Mouse (Mus musculus) limb, embryonic 15.5 days (tissue): Measurements from ENCODE around the gene H2-Q1. TPM values are rescaled to one million over a fixed set of nuclear protein-coding genes. Genes with fewer than 3 reads are reported as not detected.
"Not testable (repeated sequence)": the region's sequence is repeated elsewhere in the genome, so short reads cannot be mapped to it uniquely, and the experiment has no call there.

Experiments
- ATAC-seq: fragments of 200-750 bp; cut with Nextera tagmentation; 2 replicates; pipeline ENCODE4 v1.8.0; 2017; ENCODE audit warnings: low read depth, moderate TSS enrichment; ENCODE audit not compliant: insufficient number of reproducible peaks, low FRiP score, low TSS enrichment
- H3K27ac ChIP-seq: fragments of 300-500 bp; sonication (generic); 2 replicates; pipeline ENCODE4 v1.5.1; 2015; ENCODE audit warnings: moderate library complexity, mild to moderate bottlenecking, inconsistent platforms
- H3K27me3 ChIP-seq: fragments of 300-500 bp; sonication (generic); 2 replicates; pipeline ENCODE4 v1.6.1; 2015; ENCODE audit warnings: inconsistent platforms
- H3K36me3 ChIP-seq: fragments of 300-500 bp; sonication (generic); 2 replicates; pipeline ENCODE4 v1.6.1; 2015; ENCODE audit warnings: inconsistent platforms
- H3K4me1 ChIP-seq: fragments of 300-500 bp; sonication (generic); 2 replicates; pipeline ENCODE4 v1.6.1; 2015; ENCODE audit warnings: inconsistent platforms
- H3K4me2 ChIP-seq: fragments of 300-500 bp; sonication (generic); 2 replicates; pipeline ENCODE4 v1.6.1; 2015; ENCODE audit warnings: mild to moderate bottlenecking, inconsistent platforms
- H3K4me3 ChIP-seq: fragments of 300-500 bp; sonication (generic); 2 replicates; pipeline ENCODE4 v1.5.1; 2015; ENCODE audit warnings: mild to moderate bottlenecking, inconsistent platforms
- H3K9ac ChIP-seq: fragments of 300-500 bp; sonication (generic); 2 replicates; pipeline ENCODE4 v1.6.1; 2015; ENCODE audit warnings: inconsistent platforms
- H3K9me3 ChIP-seq: fragments of 300-500 bp; sonication (generic); 2 replicates; pipeline ENCODE4 v1.6.1; 2016; ENCODE audit warnings: inconsistent platforms
- WGBS: fragments of 180-500 bp; shearing (Covaris S2); methylation state at CpG from one replicate; pipeline ENCODE4 v1.1.7; 2015; 5-methylcytosine and 5-hydroxymethylcytosine counted together
- polyA plus RNA-seq: library from polyadenylated mRNA; unstranded; fragments of >200 nt; fragmentation: Nextera tagmentation; extraction: Ambion mirVana; gene quantifications from 2 replicates; pipeline ENCODE4 v1.2.1, GENCODE M21; 2015

Gene H2-Q1
- polyA plus RNA-seq = not detected in 2 replicates

DNA sequence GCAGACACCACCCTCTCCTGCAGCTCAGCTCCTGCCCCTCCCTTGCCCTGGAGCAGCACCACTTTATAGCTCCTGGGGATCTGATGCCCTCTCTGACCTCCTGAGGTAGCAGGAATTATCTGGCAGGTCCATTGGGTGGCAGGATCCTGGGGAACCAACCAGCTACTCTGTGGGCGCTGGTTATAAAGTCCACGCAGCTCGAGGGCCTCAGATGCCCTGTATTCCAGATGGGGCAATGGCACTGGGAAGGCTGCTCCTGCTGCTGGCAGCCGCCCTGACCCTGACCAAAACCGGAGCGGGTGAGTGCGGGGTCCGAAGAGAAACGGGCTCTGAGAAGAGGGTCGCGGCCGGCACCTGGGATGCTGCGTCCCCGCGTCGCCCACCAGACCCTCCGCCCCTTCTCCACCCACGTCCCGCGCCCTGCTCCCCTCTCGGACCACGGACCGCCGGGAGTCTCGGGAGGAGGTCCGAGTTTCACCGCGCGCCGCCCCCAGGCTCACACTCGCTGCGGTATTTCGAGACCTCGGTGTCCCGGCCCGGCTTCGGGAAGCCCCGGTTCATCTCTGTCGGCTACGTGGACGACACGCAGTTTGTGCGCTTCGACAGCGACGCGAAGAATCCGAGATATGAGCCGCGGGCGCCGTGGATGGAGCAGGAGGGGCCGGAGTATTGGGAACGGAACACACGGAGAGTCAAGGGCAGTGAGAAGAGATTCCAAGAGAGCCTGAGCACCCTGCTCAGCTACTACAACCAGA is at the start of gene H2-Q1:
H2-Q1 (plus strand) TSS at position 79 of the 755 bp plus-strand sequence.
- peaks cover 52% of the 10 kb centered on the region for H3K27me3 ChIP-seq
- ATAC-seq = no peak
- H3K9ac ChIP-seq = no peak within 1 kb of the TSS
- H3K4me3 ChIP-seq = peak within 1 kb of the TSS; percentile 35
- H3K36me3 ChIP-seq = no peaks in the 10 kb centered on the region
- peaks cover 10% of the 10 kb centered on the region for H3K4me1 ChIP-seq
- no peaks in the 10 kb centered on the region for H3K9me3 ChIP-seq
- no peak within 1 kb of the TSS for H3K27ac ChIP-seq
- H3K4me2 ChIP-seq = peak within 1 kb of the TSS; percentile 56
- 1% methylated on average over 47 of the region's 55 CpGs for WGBS

DNA sequence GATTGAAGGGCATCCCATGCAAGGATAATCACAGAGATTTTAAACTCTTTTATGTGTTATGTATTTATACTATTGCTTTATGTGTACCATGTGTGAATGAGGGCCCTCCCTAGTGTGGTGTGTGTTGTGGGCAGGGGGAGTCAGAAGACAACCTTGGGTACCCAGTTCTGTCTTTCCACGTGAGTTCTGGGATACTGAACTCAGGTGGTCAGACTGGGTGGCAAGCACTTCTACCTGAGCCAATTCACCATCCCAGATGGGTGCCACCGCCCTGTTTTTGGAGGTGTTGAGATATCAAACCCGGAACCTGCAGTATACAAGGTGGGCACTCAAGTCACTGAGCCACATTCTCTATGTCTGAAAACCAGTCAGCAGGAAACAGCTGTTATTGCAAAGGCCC is 48.0 kb upstream of the H2-Q1 start:
- Histone ChIP-seq H3K27me3 (peaks cover 24% of the 10 kb centered on the region), H3K36me3 (no peaks in the 10 kb centered on the region), H3K9me3 (no peaks in the 10 kb centered on the region), H3K27ac (no peak overlapping the region), H3K4me1 (no peaks in the 10 kb centered on the region), H3K4me2 (no peak overlapping the region), H3K4me3 (no peak overlapping the region), H3K9ac (no peak overlapping the region)
- no peak for ATAC-seq
- 68% methylated on average over 3 of the region's 3 CpGs for WGBS

DNA sequence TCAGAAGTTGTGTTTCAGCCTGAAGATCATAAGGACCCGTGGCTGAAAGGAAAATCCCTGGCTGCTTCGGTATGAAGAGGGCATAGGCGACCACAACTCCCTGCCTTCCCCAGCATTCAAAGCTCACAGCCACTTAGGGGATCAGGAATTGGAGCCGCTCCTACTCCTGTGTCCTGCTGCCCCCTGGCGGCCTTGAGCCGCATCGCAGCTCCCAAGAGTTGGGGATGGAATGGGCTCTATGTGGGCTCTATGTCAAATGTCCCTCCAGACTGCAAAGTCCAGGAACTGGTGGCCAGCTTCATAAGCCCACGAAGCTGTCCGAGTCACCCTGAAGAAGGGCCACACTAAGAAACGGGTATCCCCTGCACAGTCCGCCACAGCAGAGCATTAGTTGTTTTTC is 45.4 kb upstream of the H2-Q1 start:
- no peak overlapping the region for H3K9ac ChIP-seq
- no peak overlapping the region for H3K27ac ChIP-seq
- H3K4me1 ChIP-seq = no peaks in the 10 kb centered on the region
- 5% methylated on average over 11 of the region's 11 CpGs for WGBS
- no peaks in the 10 kb centered on the region for H3K36me3 ChIP-seq
- H3K4me2 ChIP-seq = no peak overlapping the region
- no peak for ATAC-seq
- H3K27me3 ChIP-seq = peaks cover 21% of the 10 kb centered on the region
- no peak overlapping the region for H3K4me3 ChIP-seq
- no peaks in the 10 kb centered on the region for H3K9me3 ChIP-seq

DNA sequence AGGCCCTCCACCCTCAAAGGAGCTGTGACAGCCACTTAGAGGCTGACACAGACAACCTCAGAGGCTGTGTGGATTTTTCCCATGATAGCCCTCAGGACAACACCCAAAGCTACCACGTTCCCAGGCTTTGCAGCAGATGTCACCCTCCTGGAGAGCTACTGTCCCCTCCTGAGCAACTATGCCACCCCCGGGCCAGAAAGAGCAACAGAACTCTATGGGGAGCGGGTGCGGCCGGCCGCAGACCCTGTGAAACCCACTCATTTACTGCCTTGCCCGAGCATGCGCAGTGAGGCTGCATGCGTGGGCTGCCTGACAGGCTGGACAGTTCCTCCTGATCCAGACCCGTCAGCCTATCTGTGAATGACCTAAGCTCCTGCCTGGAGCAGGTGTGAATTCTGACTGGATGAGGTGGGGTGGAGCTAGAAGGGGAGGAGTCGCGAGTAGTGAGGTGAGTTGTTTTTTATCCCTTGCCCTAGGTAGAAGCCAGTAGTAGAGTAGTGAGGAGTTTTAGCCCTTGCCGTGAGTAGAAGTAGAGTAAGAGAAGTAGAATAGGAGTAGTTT is 43.8 kb upstream of the H2-Q1 start:
- ATAC-seq = no peak
- Histone ChIP-seq H3K36me3 (no peaks in the 10 kb centered on the region), H3K4me3 (no peak overlapping the region)

DNA sequence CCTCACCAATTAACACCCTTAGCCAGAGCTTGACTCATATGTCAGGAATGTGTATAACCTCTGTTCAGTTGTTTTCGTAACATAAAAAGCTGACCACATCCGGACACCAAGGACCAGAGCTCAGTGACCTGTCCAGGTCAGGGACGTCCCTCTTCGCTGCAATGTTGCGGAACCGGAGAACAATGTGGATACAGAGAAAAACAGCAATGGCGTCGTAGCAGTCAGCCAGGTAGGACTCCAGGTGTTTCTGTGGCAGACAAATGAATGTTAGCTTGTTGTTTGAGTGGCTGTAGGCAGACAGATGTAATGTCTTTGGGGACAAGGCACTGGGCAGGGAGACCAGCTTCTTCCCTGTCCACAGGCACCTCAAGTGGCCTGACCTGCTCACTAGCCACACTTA is 42.2 kb upstream of the H2-Q1 start:
- Histone ChIP-seq H3K4me2 (no peak overlapping the region), H3K36me3 (no peaks in the 10 kb centered on the region), H3K9ac (no peak overlapping the region), H3K4me3 (no peak overlapping the region), H3K9me3 (no peaks in the 10 kb centered on the region), H3K27me3 (peaks cover 21% of the 10 kb centered on the region), H3K27ac (no peak overlapping the region), H3K4me1 (no peaks in the 10 kb centered on the region)
- ATAC-seq = no peak
- 83% methylated on average over 8 of the region's 8 CpGs for WGBS

More for the DNA sequence above, 43.8 kb upstream of the H2-Q1 start:
- peaks cover 21% of the 10 kb centered on the region for H3K27me3 ChIP-seq
- no peaks in the 10 kb centered on the region for H3K4me1 ChIP-seq
- no peaks in the 10 kb centered on the region for H3K9me3 ChIP-seq
- no peak overlapping the region for H3K4me2 ChIP-seq
- 14% methylated on average over 13 of the region's 13 CpGs for WGBS
- no peak overlapping the region for H3K9ac ChIP-seq
- H3K27ac ChIP-seq = no peak overlapping the region

DNA sequence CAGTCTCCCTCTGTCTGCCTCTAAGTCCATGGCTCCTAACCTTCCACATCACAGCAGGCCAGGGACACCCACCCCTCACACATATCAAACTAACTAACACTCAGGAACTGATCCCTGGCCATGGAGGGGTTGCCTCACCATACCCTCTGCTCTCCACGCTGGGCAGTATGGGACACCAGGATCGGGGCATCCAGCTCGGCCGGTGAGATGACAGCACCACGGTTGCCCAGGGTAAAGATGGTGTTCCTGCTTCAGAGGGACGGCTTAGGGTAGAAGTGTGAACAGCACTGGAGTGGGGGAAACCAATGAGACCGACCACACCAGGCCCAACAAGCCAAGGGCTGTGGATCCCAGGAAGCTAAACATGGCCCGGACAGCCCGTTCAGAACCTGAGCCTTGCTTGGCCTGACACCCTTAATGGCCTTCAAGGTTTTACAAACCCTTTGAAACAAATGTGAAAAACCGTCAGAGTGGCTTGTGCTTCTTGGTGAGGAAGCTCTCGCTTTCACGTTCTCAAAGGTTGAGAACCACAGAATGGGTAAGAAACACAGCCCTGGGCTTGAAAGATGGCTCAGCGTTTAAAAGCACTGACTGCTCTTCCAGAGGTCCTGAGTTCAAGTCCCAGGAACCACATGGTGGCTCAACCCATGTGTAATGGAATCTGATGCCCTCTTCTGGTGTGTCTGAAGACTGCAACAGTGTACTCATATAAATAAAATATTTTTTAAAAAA is 41.1 kb upstream of the H2-Q1 start:
- WGBS = 84% methylated on average over 13 of the region's 13 CpGs
- H3K4me1 ChIP-seq = no peaks in the 10 kb centered on the region
- no peak overlapping the region for H3K4me3 ChIP-seq
- ATAC-seq = no peak
- H3K36me3 ChIP-seq = no peaks in the 10 kb centered on the region
- peaks cover 21% of the 10 kb centered on the region for H3K27me3 ChIP-seq
- no peak overlapping the region for H3K4me2 ChIP-seq
- H3K27ac ChIP-seq = no peak overlapping the region
- H3K9me3 ChIP-seq = no peaks in the 10 kb centered on the region
- H3K9ac ChIP-seq = no peak overlapping the region

DNA sequence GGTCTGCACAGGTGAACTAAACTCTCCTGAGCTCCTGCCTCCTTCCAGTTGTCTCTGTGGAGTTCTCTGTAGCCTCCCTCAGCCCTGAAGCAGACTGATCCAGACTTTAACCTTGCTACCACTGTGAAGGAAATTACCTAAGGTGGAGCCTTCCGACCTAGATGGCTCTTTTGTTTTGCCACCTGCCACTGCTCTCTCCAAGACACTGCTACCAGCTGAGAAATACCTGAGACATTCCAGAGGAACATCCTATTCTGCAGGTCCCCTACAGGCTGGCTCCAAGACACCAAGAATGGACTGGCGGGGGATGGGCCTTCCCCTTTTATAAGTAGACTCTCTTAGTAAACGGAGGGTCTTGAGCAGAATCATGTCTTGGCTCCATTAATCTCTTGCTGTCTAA is 39.9 kb upstream of the H2-Q1 start:
- no peak overlapping the region for H3K4me2 ChIP-seq
- 65% methylated on average over 3 of the region's 3 CpGs for WGBS
- no peak overlapping the region for H3K4me3 ChIP-seq
- no peaks in the 10 kb centered on the region for H3K4me1 ChIP-seq
- no peak overlapping the region for H3K27ac ChIP-seq
- no peaks in the 10 kb centered on the region for H3K9me3 ChIP-seq
- H3K27me3 ChIP-seq = peaks cover 17% of the 10 kb centered on the region
- no peak for ATAC-seq
- no peak overlapping the region for H3K9ac ChIP-seq
- H3K36me3 ChIP-seq = no peaks in the 10 kb centered on the region

DNA sequence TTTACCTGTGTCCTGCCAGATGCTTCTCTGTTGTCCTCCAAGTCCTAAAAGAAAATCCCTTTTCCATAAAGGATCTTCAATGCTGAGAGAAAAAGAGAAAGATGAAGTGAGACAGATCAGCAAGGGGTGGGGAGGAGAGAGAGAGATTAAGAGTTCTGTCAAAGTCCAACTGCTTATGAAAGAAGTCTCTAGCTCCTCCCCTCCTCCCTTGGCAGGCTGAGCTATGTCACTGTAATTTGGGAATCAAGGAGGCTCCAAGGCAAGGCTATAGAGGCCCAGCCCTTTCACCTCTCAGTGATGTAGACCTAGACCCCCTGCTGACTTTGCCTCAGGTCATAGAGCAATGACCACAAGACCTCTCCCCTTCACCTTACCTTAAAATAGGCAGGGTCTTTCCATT is 34.8 kb upstream of the H2-Q1 start:
- 0 out of 2 replicates have a peak, but pooled peaks cover 3% of the 10 kb centered on the region for H3K27me3 ChIP-seq
- H3K9ac ChIP-seq = no peak overlapping the region
- no peak overlapping the region for H3K4me2 ChIP-seq
- H3K4me1 ChIP-seq = no peaks in the 10 kb centered on the region
- no peak overlapping the region for H3K27ac ChIP-seq
- ATAC-seq = no peak
- H3K36me3 ChIP-seq = no peaks in the 10 kb centered on the region
- H3K9me3 ChIP-seq = no peaks in the 10 kb centered on the region
- H3K4me3 ChIP-seq = no peak overlapping the region

DNA sequence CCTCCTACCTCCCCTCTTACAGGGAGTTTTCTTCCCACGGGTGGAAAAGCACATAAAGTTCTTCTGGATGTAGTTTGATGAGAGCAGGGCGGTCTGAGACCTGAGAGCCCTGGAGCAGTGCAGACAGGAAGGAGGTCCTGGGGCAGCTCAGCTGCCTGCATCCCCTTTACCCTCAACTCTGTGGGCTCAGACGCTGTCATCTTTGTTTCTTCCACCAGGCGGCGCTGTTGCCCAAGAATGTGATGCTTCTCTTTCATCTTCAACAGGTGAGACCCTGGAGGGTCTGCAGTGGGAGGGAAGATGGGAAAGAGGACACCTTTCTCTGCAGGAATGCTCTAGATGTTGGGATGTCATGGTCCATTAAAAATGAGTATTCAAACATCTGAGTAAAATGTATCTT is 24.4 kb upstream of the H2-Q1 start:
- not testable (repeated sequence) for H3K4me1 ChIP-seq, H3K9ac ChIP-seq, ATAC-seq, H3K9me3 ChIP-seq, H3K27me3 ChIP-seq, H3K27ac ChIP-seq, H3K4me3 ChIP-seq, H3K36me3 ChIP-seq, H3K4me2 ChIP-seq
- 3% methylated on average over 5 of the region's 5 CpGs for WGBS

DNA sequence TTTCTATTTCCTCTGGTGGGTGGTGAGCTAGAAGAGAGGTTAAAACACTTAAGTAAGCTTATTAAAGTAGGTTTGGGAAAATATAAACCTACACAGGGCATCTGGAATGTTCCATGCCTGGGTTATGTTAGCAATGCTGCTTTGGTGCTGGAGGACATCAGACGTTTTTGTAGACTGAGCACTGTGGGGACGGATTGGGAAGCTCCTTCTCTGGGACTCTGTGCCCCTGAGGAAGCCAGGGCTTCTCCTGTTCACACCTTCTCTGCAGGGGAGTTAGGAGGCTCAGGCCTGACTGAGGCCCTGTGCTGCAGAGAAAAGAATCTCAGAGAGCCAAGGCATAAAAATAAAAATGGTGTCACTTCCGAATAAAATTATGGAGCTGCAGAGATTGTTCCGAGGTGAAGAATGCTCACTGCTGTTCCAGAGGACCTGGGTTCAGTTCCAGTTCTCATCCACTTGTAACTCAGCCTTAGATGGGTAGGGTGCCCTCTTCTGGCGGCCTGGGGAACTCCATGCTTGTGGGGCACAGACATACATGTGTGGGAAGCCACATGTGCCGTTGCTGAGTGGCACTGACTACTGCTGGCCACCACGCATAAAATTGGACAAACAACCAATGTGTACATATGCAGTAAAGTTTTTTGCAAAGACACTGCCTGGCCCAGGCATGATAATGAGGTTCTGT is 19.8 kb upstream of the H2-Q1 start:
- H3K27ac ChIP-seq, ATAC-seq, H3K9me3 ChIP-seq, H3K4me1 ChIP-seq, H3K4me3 ChIP-seq, H3K27me3 ChIP-seq, H3K36me3 ChIP-seq, H3K9ac ChIP-seq, H3K4me2 ChIP-seq: not testable (repeated sequence)
- 85% methylated on average over 7 of the region's 7 CpGs for WGBS

DNA sequence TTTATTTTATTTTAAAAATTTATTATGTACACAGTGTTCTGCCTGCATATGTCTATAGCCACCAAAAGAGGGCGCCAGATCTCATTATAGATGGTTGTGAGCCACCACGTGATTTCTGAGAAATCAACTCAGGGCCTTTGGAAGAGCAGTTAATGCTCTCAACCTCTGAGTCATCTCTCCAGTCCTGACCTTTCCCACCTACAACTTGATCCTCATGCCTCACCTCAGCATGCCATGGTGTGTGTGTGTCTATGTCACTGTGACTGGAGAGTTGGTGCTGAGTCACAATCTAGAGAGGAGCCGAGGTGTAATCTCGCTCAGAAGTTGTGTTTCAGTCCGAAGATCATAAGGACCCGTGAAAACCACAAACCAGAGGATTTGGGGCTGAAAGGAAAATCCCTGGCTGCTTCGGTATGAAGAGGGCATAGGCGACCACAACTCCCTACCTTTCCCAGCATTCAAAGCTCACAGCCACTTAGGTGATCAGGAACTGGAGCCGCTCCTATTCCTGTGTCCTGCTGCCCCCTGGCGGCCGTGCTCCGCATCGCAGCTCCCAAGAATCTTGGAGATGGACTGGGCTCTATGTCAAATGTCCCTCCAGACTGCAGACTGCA is 18.5 kb upstream of the H2-Q1 start:
- ATAC-seq = no peak

More for the DNA sequence above, 18.5 kb upstream of the H2-Q1 start:
- 24% methylated on average over 13 of the region's 13 CpGs for WGBS
- H3K27ac ChIP-seq = no peak overlapping the region
- H3K4me1 ChIP-seq = no peaks in the 10 kb centered on the region
- no peaks in the 10 kb centered on the region for H3K9me3 ChIP-seq
- no peak overlapping the region for H3K4me3 ChIP-seq
- no peak overlapping the region for H3K9ac ChIP-seq
- peaks cover 5% of the 10 kb centered on the region; the same call in 1 of the 2 replicates for H3K27me3 ChIP-seq
- H3K4me2 ChIP-seq = no peak overlapping the region
- H3K36me3 ChIP-seq = no peaks in the 10 kb centered on the region
